Mouse (Mus musculus) limb, embryonic 11.5 days (tissue): ENCODE measurements around the gene Phyhipl. TPM values are rescaled to one million over a fixed set of nuclear protein-coding genes. Genes with fewer than 3 reads are reported as not detected.

Experiments used
- ATAC-seq: fragments of 200-750 bp; cut with Nextera tagmentation; 2 replicates; pipeline ENCODE4 v1.8.0; 2017; ENCODE audit warnings: low read depth; ENCODE audit not compliant: insufficient number of reproducible peaks, low FRiP score, low TSS enrichment
- DNase-seq: peaks from one replicate; pipeline ENCODE4 v3.0.0-alpha.2; 2015; ENCODE audit warnings: low spot score
- H3K27ac ChIP-seq: fragments of 300-500 bp; sonication (generic); replicated peaks from 2 replicates; pipeline ENCODE4 v1.5.1; 2014; ENCODE audit warnings: low read depth, mild to moderate bottlenecking, low read length
- H3K27me3 ChIP-seq: fragments of 300-500 bp; sonication (generic); 2 replicates; pipeline ENCODE4 v1.6.1; 2014; ENCODE audit warnings: mild to moderate bottlenecking, low read length, mixed read lengths; ENCODE audit not compliant: control insufficient read depth, insufficient read depth
- H3K36me3 ChIP-seq: fragments of 300-500 bp; sonication (generic); 2 replicates; pipeline ENCODE4 v1.6.1; 2014; ENCODE audit warnings: mild to moderate bottlenecking, low read length, moderate library complexity, mixed read lengths; ENCODE audit not compliant: control insufficient read depth, insufficient read depth
- H3K4me1 ChIP-seq: fragments of 300-500 bp; sonication (generic); 2 replicates; pipeline ENCODE4 v1.6.1; 2014; ENCODE audit warnings: low read length, mixed read lengths; ENCODE audit not compliant: control insufficient read depth, insufficient read depth
- H3K4me2 ChIP-seq: fragments of 300-500 bp; sonication (generic); 2 replicates; pipeline ENCODE4 v1.6.1; 2014; ENCODE audit warnings: low read depth, mild to moderate bottlenecking, moderate library complexity; ENCODE audit not compliant: severe bottlenecking
- H3K4me3 ChIP-seq: fragments of 300-500 bp; sonication (generic); 2 replicates; pipeline ENCODE4 v1.5.1; 2014; ENCODE audit warnings: low read depth, low read length
- H3K9ac ChIP-seq: fragments of 300-500 bp; sonication (generic); 2 replicates; pipeline ENCODE4 v1.6.1; 2014; ENCODE audit warnings: mild to moderate bottlenecking, low read length
- H3K9me3 ChIP-seq: fragments of 300-500 bp; sonication (generic); 2 replicates; pipeline ENCODE4 v1.6.1; 2016; ENCODE audit warnings: low read length; ENCODE audit not compliant: control insufficient read depth
- WGBS: fragments of 180-500 bp; shearing (Covaris S2); extraction: QIAGEN DNeasy Blood & Tissue Kit; methylation state at CpG from one replicate; pipeline ENCODE4 v1.1.7; 2014; 5-methylcytosine and 5-hydroxymethylcytosine counted together
- polyA plus RNA-seq: library from polyadenylated mRNA; unstranded; fragments of >200 nt; fragmentation: Nextera tagmentation; extraction: Ambion mirVana; gene quantifications from 2 replicates; pipeline ENCODE4 v1.2.1, GENCODE M21; 2014

The Phyhipl gene
- 2.1 and 2.5 TPM in 2 replicates for polyA plus RNA-seq

DNA sequence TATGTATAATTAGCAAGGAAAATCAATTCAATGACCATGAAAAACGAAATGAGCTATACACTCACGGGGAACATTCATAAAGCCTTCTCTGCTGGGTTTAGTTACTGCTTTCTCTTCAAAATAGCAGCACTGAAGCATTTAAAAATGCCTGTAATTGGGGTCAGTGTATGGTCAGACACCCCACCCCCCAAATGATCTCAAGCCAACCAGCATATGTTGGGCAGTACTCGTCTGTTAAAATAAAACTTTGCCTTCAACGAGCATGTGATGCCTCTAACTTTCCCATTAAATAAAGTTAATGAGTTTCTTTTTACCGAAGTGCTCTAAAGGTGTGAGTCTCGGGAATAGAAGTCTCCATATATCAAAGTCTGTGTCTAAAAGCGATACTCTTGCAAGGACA, at the start of gene Phyhipl:
Phyhipl (minus strand) TSS at position 138 of the 400 bp plus-strand sequence.
- ATAC-seq (no peak), DNase-seq (peak; percentile 13)
- H3K36me3 ChIP-seq, result no peaks in the 10 kb centered on the region
- H3K27ac ChIP-seq, result no peak within 1 kb of the TSS
- 30% methylated on average over 7 of the region's 7 CpGs for WGBS
- H3K9ac ChIP-seq, result no peak within 1 kb of the TSS
- no peaks in the 10 kb centered on the region for H3K9me3 ChIP-seq
- no peaks in the 10 kb centered on the region for H3K27me3 ChIP-seq
- no peak within 1 kb of the TSS for H3K4me2 ChIP-seq
- H3K4me3 ChIP-seq, result no peak within 1 kb of the TSS
- H3K4me1 ChIP-seq, result no peaks in the 10 kb centered on the region

DNA sequence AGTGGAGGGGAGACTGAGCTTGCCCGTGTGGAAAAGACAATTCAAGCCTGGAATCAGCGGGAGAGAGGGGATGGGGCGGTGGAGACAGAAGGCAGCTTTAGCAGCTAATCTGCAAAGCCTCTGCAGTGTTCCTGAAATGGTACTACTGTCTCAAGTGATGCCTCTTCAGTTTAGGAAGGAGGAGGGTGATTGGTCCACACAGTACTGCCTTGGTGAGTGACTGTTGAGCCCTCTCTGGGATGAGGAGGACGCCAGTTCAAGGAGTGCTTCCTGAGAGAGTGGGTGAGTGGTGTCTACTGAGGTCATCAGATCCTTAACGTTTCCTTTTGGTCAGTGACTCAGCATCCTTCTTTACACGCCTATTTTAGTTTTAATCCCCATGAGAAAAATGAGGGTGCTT, 47.4 kb upstream of the Phyhipl start:
- ATAC-seq, result no peak
- Histone ChIP-seq H3K4me1 (no peaks in the 10 kb centered on the region), H3K4me3 (no peak overlapping the region), H3K36me3 (no peaks in the 10 kb centered on the region), H3K27ac (no peak overlapping the region), H3K27me3 (no peaks in the 10 kb centered on the region), H3K9ac (no peak overlapping the region), H3K9me3 (no peaks in the 10 kb centered on the region), H3K4me2 (no peak overlapping the region)
- DNase-seq, result no peak
- WGBS, result 79% methylated on average over 6 of the region's 6 CpGs

DNA sequence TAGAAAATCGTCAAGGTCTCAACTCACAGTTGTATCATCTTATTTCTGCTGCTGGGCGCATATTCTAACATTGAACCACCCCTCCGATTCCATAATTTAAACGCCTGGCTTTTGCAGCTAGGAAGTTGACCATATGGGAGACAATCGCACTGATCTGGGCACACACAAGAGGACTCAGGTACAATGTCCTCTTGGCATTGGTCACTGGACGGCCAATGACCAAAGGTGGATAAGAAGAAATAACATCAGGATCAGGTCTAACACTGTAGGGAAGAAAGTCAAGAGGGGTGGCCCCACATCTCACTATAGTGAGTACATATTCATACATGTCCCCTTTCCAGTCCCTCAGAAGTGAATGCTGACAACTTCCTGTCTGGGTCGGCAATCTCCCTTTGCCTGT, 43.8 kb upstream of the Phyhipl start:
- no peaks in the 10 kb centered on the region for H3K9me3 ChIP-seq
- no peak overlapping the region for H3K27ac ChIP-seq
- no peaks in the 10 kb centered on the region for H3K4me1 ChIP-seq
- DNase-seq, result no peak
- H3K36me3 ChIP-seq, result no peaks in the 10 kb centered on the region
- no peaks in the 10 kb centered on the region for H3K27me3 ChIP-seq
- H3K9ac ChIP-seq, result no peak overlapping the region
- WGBS, result 90% methylated on average over 7 of the region's 7 CpGs
- no peak overlapping the region for H3K4me2 ChIP-seq
- no peak overlapping the region for H3K4me3 ChIP-seq
- ATAC-seq, result no peak

DNA sequence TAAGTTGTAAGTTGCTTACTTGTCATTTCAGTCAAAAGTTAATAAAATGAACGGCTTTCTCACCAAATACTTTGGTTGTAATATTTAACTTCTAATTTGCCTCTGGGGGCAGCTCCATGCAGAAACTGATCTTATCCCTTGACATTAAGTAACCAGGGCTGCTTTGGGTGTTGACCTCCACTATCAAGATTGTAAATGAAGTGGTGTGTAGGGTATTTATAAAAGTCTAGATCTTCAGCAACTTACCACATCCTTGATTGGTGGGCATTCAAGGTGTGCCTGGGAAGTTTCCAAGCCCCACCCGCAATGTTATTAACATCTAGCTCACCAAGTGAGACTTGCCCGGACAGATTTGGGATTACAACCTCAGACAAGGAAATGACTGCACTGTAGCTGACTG, 42.2 kb upstream of the Phyhipl start:
- Histone ChIP-seq H3K4me2 (no peak overlapping the region), H3K9me3 (no peaks in the 10 kb centered on the region), H3K27me3 (no peaks in the 10 kb centered on the region), H3K27ac (no peak overlapping the region), H3K9ac (no peak overlapping the region), H3K4me3 (no peak overlapping the region), H3K4me1 (no peaks in the 10 kb centered on the region), H3K36me3 (no peaks in the 10 kb centered on the region)
- ATAC-seq (no peak), DNase-seq (no peak)
- WGBS, result 88% methylated on average over 3 of the region's 3 CpGs

DNA sequence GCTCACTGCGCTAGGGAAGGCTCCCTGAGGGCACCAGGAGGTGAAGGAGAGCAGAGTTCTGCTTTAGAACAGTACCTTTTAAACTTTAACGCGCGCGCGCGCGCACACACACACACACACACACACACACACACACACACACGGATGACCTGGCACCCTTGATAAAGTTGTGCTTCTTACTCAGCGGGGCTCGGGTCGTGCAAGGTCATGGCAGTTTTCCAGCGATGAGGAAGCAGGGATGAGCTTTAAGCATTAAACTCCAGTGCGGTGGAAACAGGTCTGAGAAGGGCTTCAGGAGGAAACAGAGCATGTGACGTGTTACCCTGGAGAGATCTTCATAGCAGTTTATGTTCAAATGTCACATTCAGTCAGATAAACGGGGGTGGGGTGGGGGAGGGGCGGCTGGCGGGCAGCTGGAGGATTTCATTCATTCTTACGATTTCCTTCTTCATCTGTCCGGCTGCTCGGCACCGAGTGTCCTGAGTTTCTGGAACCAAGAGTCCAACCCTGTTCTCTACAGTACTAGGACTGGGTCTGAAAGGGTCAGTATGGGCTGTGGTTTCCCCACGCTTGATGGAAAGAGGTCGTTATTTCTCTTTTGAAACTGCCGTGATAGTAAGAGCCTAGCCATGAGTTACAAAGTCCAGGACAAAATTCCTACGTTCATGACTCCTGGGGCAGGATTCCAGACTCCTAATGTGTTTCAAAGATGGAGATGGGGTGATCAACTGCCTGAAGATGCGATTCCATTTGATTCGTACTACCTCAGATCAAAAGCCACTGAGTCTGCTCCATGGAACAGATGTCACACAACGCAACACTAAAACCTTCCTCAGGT, 41.2 kb upstream of the Phyhipl start:
- H3K36me3 ChIP-seq, result no peaks in the 10 kb centered on the region
- H3K27me3 ChIP-seq, result no peaks in the 10 kb centered on the region
- H3K4me2 ChIP-seq, result no peak overlapping the region
- no peak overlapping the region for H3K27ac ChIP-seq
- ATAC-seq (no peak), DNase-seq (no peak)
- H3K4me3 ChIP-seq, result no peak overlapping the region
- no peaks in the 10 kb centered on the region for H3K4me1 ChIP-seq
- no peak overlapping the region for H3K9ac ChIP-seq
- H3K9me3 ChIP-seq, result no peaks in the 10 kb centered on the region
- 84% methylated on average over 29 of the region's 29 CpGs for WGBS

DNA sequence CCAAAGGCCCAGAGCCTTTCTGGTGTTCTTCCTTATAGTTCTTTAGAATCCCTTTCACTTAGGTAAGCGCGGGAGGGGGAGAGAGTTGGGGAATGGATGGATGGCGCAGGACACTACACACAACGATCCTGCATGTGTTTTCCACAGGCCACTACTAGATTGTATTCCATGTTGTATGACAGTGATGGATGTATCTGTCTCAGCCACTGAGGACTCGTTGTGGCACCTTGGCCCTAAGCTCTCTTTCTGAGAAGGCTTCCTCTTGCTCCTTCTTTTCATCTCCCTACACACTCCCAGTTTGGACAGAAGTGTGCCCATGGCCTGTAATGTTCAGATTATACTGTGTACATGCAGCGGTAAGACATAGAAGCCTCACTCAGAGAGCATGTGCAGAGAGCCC, 33.6 kb upstream of the Phyhipl start:
- Histone ChIP-seq H3K4me3 (no peak overlapping the region), H3K27me3 (no peaks in the 10 kb centered on the region), H3K4me1 (no peaks in the 10 kb centered on the region), H3K27ac (no peak overlapping the region), H3K36me3 (no peaks in the 10 kb centered on the region), H3K9me3 (no peaks in the 10 kb centered on the region), H3K4me2 (no peak overlapping the region), H3K9ac (no peak overlapping the region)
- no peak for ATAC-seq
- DNase-seq, result no peak
- WGBS, result 82% methylated on average over 6 of the region's 6 CpGs

DNA sequence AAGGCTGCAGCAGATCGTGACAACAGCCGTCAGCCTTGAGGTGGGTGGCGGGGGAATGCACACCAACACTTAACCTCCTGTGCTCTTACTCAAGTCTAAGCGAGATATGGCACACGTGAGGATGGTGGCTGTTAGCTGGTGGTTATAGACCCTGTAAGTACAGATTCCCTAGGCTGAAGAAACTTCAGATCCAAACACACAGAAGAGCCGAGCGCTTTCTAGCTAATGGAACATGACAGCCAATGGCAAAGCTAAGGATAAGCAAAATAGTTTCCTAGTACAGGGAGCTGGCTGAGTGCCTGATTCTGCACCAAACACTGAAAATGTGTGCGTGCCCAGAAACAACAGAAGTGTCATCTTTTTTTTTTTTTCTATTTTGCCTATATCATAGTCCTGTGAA, 33.1 kb upstream of the Phyhipl start:
- Histone ChIP-seq H3K4me2 (no peak overlapping the region), H3K4me3 (no peak overlapping the region), H3K27me3 (no peaks in the 10 kb centered on the region), H3K4me1 (no peaks in the 10 kb centered on the region), H3K9ac (no peak overlapping the region), H3K27ac (no peak overlapping the region), H3K36me3 (no peaks in the 10 kb centered on the region), H3K9me3 (no peaks in the 10 kb centered on the region)
- ATAC-seq (no peak), DNase-seq (no peak)
- 76% methylated on average over 8 of the region's 8 CpGs for WGBS

DNA sequence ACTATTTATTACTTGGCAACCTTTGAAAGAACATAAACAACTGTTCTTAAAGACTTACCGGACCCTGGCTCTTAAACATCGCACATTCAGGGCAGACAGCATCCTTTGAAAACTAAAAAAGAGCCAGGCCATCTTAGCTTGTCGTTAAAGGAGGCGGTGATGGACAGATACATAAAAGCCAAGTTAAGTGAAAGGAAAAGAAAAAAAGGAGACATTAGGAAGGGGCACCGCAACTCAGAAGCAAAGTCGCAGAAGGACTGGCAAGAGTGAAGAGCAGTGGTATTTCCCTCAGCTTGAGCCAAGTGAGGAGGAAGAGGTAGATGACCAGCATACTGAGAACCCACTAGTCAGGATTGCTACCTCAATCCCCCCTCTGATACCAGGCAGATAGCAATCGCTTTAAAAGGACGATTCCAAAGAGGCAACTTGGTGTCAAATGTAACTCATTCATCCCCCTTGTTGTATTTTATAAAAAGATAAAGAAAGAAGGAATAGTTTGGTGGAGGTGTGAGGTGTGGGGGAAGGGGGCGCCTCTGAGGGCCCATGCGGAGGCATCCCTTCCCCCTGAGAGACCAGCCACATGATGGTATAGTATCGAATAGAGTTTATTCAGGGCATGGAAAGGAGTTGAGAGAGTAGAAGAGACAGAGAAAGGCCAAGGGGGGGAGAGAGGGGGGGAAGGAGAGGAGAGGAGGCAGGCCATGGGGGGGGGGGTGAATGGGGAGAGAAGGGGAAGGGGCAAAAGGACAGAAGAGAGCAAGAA, 31.4 kb upstream of the Phyhipl start:
- ATAC-seq (no peak), DNase-seq (no peak)
- Histone ChIP-seq H3K9me3 (no peaks in the 10 kb centered on the region), H3K27ac (no peak overlapping the region), H3K4me2 (no peak overlapping the region), H3K4me3 (no peak overlapping the region), H3K27me3 (no peaks in the 10 kb centered on the region), H3K4me1 (no peaks in the 10 kb centered on the region), H3K36me3 (no peaks in the 10 kb centered on the region), H3K9ac (no peak overlapping the region)
- whole genome bisulfite sequencing, result 46% methylated on average over 11 of the region's 11 CpGs
